Mouse (Mus musculus): ENCODE data around the gene Irx2.

Irx2 gene

GRCm38 (mm10) chr13:72636331-72636851 lies 7.8 kb downstream of the Irx2 start:
- no peak for DNase-seq (ENCODE audit: low read depth)

- DNase-seq (ENCODE audit: low read depth): no peak
Measured at GRCm38 (mm10) chr13:72637536-72637935, 8.9 kb downstream of the Irx2 start.

GRCm38 (mm10) chr13:72638401-72639130 lies 9.9 kb downstream of the Irx2 start:
- DNase-seq (ENCODE audit: low read depth): no peak

GRCm38 (mm10) chr13:72639441-72640130 lies 11.0 kb downstream of the Irx2 start:
- no peak for DNase-seq (ENCODE audit: low read depth)

GRCm38 (mm10) chr13:72640131-72640521 lies 11.5 kb downstream of the Irx2 start:
- DNase-seq (ENCODE audit: low read depth): no peak

GRCm38 (mm10) chr13:72656447-72656846 lies 27.8 kb downstream of the Irx2 start:
- DNase-seq (ENCODE audit: low read depth): no peak

- no peak for DNase-seq (ENCODE audit: low read depth)
Measured at GRCm38 (mm10) chr13:72675826-72676225, 47.2 kb downstream of the Irx2 start.

Measured in naive thymus-derived CD4-positive, alpha-beta T cell, adult 2 months (primary cell).